Mouse (Mus musculus) heart, embryonic 14.5 days (tissue): ENCODE measurements around the gene Nr4a2. TPM values are rescaled to one million over a fixed set of nuclear protein-coding genes. Genes with fewer than 3 reads are reported as not detected.

ENCODE experiments used
- ATAC-seq: fragments of 200-750 bp; cut with Nextera tagmentation; 2 replicates; pipeline ENCODE4 v1.8.0; 2017; ENCODE audit warnings: low read depth, moderate TSS enrichment; ENCODE audit not compliant: insufficient number of reproducible peaks, insufficient read depth, low FRiP score
- H3K27ac ChIP-seq, 2 experiments: fragments of 200-500 bp in 1 of 2; fragments of 300-500 bp in 1 of 2; sonication (generic) in 1 of 2; replicated peaks in 1 of 2; 2 replicates each; pipeline ENCODE4 v1.5.1; 2012 to 2014; ENCODE audit warnings: low read depth in 2 of 2, low read length in 2 of 2, control low read depth in 1 of 2, mild to moderate bottlenecking in 1 of 2, mixed read lengths in 1 of 2; ENCODE audit not compliant: control insufficient read depth in 1 of 2, insufficient read depth in 1 of 2
- H3K27me3 ChIP-seq: fragments of 300-500 bp; sonication (generic); 2 replicates; pipeline ENCODE4 v1.6.1; 2014; ENCODE audit warnings: mild to moderate bottlenecking, low read length, control low read depth; ENCODE audit not compliant: control insufficient read depth, insufficient read depth
- H3K36me3 ChIP-seq: fragments of 300-500 bp; sonication (generic); 2 replicates; pipeline ENCODE4 v1.6.1; 2014; ENCODE audit warnings: mild to moderate bottlenecking, control low read depth, low read length, mixed read lengths; ENCODE audit not compliant: control insufficient read depth, insufficient read depth
- H3K4me1 ChIP-seq, 2 experiments: fragments of 200-500 bp in 1 of 2; fragments of 300-500 bp in 1 of 2; sonication (generic) in 1 of 2; 2 replicates each; pipeline ENCODE4 v1.6.1; 2012 to 2014; ENCODE audit warnings: low read length in 2 of 2, control low read depth in 1 of 2, mixed read lengths in 1 of 2; ENCODE audit not compliant: control insufficient read depth in 2 of 2, insufficient read depth in 2 of 2
- H3K4me2 ChIP-seq: fragments of 300-500 bp; sonication (generic); 2 replicates; pipeline ENCODE4 v1.6.1; 2014; ENCODE audit warnings: mild to moderate bottlenecking, low read length
- H3K4me3 ChIP-seq, 2 experiments: fragments of 200-500 bp in 1 of 2; fragments of 300-500 bp in 1 of 2; sonication (generic) in 1 of 2; 2 replicates each; pipeline ENCODE4 v1.5.1; 2012 to 2014; ENCODE audit warnings: low read length in 2 of 2, mild to moderate bottlenecking in 2 of 2, control low read depth in 1 of 2, low read depth in 1 of 2, moderate library complexity in 1 of 2; ENCODE audit not compliant: control insufficient read depth in 1 of 2, insufficient read depth in 1 of 2
- H3K9ac ChIP-seq: fragments of 300-500 bp; sonication (generic); 2 replicates; pipeline ENCODE4 v1.6.1; 2014; ENCODE audit warnings: mild to moderate bottlenecking, low read length
- H3K9me3 ChIP-seq: fragments of 300-500 bp; sonication (generic); 2 replicates; pipeline ENCODE4 v1.6.1; 2016; ENCODE audit warnings: low read length, control low read depth; ENCODE audit not compliant: control insufficient read depth
- WGBS: fragments of 180-500 bp; shearing (Covaris S2); extraction: QIAGEN DNeasy Blood & Tissue Kit; methylation state at CpG from one replicate; pipeline ENCODE4 v1.1.7; 2014; 5-methylcytosine and 5-hydroxymethylcytosine counted together
- polyA plus RNA-seq: library from polyadenylated mRNA; unstranded; fragments of >200 nt; fragmentation: Nextera tagmentation; extraction: Ambion mirVana; gene quantifications from 2 replicates; pipeline ENCODE4 v1.2.1, GENCODE M21; 2014

Gene Nr4a2
- polyA plus RNA-seq, 1 experiment from 2014 or later, result 1.9 TPM

DNA sequence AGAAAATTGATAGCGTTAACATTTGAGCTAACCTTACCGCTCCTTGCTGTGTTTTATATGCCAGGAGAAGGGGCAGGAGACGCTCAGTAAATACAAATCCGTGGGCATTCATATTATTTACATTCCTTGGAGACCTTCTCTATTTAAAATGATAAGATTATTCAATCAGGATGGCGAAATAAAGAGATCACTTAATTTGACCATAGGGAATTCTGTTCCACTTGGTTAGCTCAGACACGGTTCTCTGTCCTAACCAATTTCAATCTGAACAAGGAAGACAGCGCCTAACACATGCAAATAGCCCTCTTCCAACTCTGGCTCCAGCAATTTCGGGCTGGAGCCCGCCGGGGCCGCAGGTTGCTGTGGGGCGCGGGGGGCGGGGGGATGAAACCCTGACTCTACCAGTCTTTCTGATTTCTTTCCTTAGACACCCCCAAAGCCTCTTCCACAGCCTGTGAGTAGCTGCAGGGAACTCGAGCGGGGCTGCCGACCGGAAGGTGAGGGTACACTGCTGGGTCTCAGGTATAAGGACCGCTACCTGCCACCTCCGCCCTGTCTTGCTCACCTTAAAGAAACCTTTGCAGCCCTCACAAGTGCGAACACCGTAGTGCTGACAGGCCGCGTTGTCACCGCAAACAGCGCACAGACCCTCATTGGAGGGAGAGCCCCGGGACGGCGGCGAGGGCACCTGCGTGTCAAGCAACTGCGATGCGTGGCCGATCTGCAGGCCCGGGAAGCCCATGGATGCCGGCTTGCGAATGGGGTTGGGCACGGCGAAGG lies 12.6 kb downstream of the Nr4a2 start:
- H3K4me3 ChIP-seq, result peak overlapping the region in 1 of 2 experiments; percentile 13; a peak in 2 of 4 replicates
- 10% methylated on average over 39 of the region's 39 CpGs for WGBS

GRCm38 (mm10) chr2:57110401-57110800 lies 13.4 kb downstream of the Nr4a2 start:
- 20% methylated on average over 16 of the region's 16 CpGs for WGBS
- H3K9me3 ChIP-seq, result peaks cover 7% of the 10 kb centered on the region
- no peak for ATAC-seq

More for the DNA sequence above, 12.6 kb downstream of the Nr4a2 start:
- Histone ChIP-seq H3K36me3 (no peaks in the 10 kb centered on the region), H3K9me3 (peaks cover 7% of the 10 kb centered on the region), H3K4me2 (peak overlapping the region; percentile 30), H3K27ac (no peak overlapping the region), H3K4me1 (peaks cover 3 to 13% of the 10 kb centered on the region in 2 experiments; a peak in 1 of 4 replicates), H3K27me3 (peaks cover 78% of the 10 kb centered on the region), H3K9ac (no peak overlapping the region)
- ATAC-seq, result no peak

GRCm38 (mm10) chr2:57109926-57110325 lies 13.9 kb downstream of the Nr4a2 start:
- Histone ChIP-seq H3K4me1 (peaks cover 3 to 13% of the 10 kb centered on the region in 2 experiments; a peak in 1 of 4 replicates), H3K36me3 (no peaks in the 10 kb centered on the region), H3K9ac (no peak overlapping the region), H3K4me2 (no peak overlapping the region), H3K4me3 (no peak overlapping the region), H3K27ac (no peak overlapping the region), H3K9me3 (peaks cover 7% of the 10 kb centered on the region), H3K27me3 (peaks cover 90% of the 10 kb centered on the region)
- WGBS, result 12% methylated on average over 14 of the region's 14 CpGs
- ATAC-seq, result no peak

More at GRCm38 (mm10) chr2:57110401-57110800, 13.4 kb downstream of the Nr4a2 start:
- Histone ChIP-seq H3K36me3 (no peaks in the 10 kb centered on the region), H3K27ac (no peak overlapping the region), H3K27me3 (peaks cover 86% of the 10 kb centered on the region), H3K4me1 (peaks cover 3 to 13% of the 10 kb centered on the region in 2 experiments; a peak in 1 of 4 replicates), H3K9ac (no peak overlapping the region), H3K4me3 (no peak overlapping the region), H3K4me2 (no peak overlapping the region)

DNA sequence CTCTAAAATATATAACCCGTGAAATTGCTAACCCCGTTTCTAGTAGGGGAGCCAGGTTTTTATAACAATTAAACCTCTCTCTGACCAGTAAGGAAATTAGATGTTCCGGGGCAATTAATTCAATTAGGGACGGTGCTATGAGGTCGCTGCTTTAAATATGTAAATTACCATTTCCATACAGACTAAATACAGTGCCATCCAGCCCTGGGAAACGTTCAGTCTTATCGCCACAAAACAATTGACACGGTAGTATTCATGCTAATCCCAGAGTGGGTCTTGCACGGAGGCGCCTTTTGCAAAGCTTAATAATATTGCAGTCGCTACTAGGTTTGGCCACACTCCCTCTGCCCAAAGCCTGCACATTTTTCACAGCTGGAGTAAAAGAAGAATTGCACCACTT lies 14.5 kb downstream of the Nr4a2 start:
- Histone ChIP-seq H3K36me3 (no peaks in the 10 kb centered on the region), H3K27me3 (peaks cover 97% of the 10 kb centered on the region), H3K4me3 (no peak overlapping the region), H3K9ac (no peak overlapping the region), H3K27ac (no peak overlapping the region), H3K4me1 (peaks cover 3 to 13% of the 10 kb centered on the region in 2 experiments; a peak in 2 of 4 replicates), H3K9me3 (peaks cover 7% of the 10 kb centered on the region), H3K4me2 (no peak overlapping the region)
- ATAC-seq, result no peak
- WGBS, result 24% methylated on average over 11 of the region's 11 CpGs

GRCm38 (mm10) chr2:57108349-57108930 lies 15.4 kb downstream of the Nr4a2 start:
- H3K4me2 ChIP-seq, result no peak overlapping the region
- H3K9ac ChIP-seq, result no peak overlapping the region
- H3K4me3 ChIP-seq, result no peak overlapping the region
- no peaks in the 10 kb centered on the region for H3K36me3 ChIP-seq
- peaks cover 7% of the 10 kb centered on the region for H3K9me3 ChIP-seq
- peaks cover 6 to 13% of the 10 kb centered on the region in 2 experiments; a peak in 1 of 4 replicates for H3K4me1 ChIP-seq
- 27% methylated on average over 7 of the region's 7 CpGs for WGBS
- no peak overlapping the region for H3K27ac ChIP-seq
- no peak for ATAC-seq
- H3K27me3 ChIP-seq, result peaks cover 97% of the 10 kb centered on the region

GRCm38 (mm10) chr2:57105401-57105800 lies 18.4 kb downstream of the Nr4a2 start:
- WGBS, result 12% methylated on average over 7 of the region's 7 CpGs
- Histone ChIP-seq H3K9me3 (no peaks in the 10 kb centered on the region), H3K4me1 (peaks cover 13 to 17% of the 10 kb centered on the region in 2 experiments), H3K27ac (no peak overlapping the region), H3K4me2 (no peak overlapping the region), H3K4me3 (no peak overlapping the region), H3K36me3 (no peaks in the 10 kb centered on the region), H3K9ac (no peak overlapping the region), H3K27me3 (peaks cover 97% of the 10 kb centered on the region)
- no peak for ATAC-seq

GRCm38 (mm10) chr2:57104731-57105130 lies 19.1 kb downstream of the Nr4a2 start:
- H3K36me3 ChIP-seq, result no peaks in the 10 kb centered on the region
- H3K4me3 ChIP-seq, result 0 out of 4 replicates have a peak overlapping the region, but pooled peaks of 1 of the 2 experiments have one; percentile 43
- no peak overlapping the region for H3K27ac ChIP-seq
- H3K9ac ChIP-seq, result no peak overlapping the region
- no peak for ATAC-seq
- no peaks in the 10 kb centered on the region for H3K9me3 ChIP-seq
- peaks cover 92% of the 10 kb centered on the region for H3K27me3 ChIP-seq
- 5% methylated on average over 8 of the region's 8 CpGs for WGBS
- H3K4me1 ChIP-seq, result peaks cover 13 to 17% of the 10 kb centered on the region in 2 experiments
- no peak overlapping the region for H3K4me2 ChIP-seq
